Mouse (Mus musculus) testis, postnatal 10 days (tissue): ENCODE measurements around the gene Tmem167.
A peak's percentile ranks its signal among the peaks of the same experiment; 100 is the strongest.
"Not testable (repeated sequence)": the region's sequence is repeated elsewhere in the genome, so short reads cannot be mapped to it uniquely, and the experiment has no call there.

ENCODE experiments used
- DNase-seq: peaks from one replicate; pipeline ENCODE4 v3.0.0; 2021; ENCODE audit warnings: low spot score

Tmem167 gene

DNA sequence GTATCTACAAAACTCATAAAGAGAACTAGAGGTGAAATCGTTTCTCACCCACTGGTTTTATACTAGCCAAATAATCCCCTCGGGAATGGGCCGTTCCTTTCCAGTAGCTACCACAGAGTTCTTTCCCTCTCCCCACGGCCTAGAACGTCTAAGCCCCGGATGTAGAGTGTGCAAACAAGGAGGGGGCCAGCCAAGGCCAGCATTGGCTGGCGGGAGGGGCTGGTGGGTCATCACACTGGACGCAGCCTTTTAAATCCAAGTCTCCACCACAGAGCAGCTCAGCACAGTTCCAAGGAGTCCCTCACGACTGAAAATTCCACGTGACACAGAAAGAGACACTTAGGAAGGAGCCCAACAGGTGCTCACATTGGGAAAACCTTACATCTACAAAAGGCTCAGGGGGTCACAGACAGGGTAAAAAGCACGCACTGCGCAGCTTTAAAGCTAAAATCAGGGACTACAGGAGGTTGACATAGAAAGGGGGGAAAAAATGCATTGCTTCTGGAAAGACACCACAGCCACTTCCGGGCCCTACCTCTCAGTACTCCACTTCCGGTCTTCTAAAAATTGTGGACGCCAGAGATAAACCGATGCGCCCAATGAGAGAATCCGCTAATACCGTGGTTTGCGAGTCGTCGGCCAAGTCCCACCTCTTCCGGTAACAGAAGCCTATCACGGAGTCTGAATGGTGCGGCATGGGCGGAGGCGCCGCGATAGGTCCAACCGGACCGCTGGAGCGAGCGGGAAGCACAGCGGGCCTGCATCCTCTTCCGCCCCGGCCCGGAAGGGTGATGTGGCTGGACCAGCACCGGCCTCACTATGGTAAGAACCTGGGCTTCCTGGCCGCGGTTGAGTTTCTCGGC lies at the start of gene Tmem167, which contains the start of gene Xrcc4:
Tmem167 (plus strand) TSS at position 162 of the 863 bp plus-strand sequence.
Xrcc4 (minus strand) TSS at position 647 of the 863 bp plus-strand sequence.
- peak; percentile 93 for DNase-seq

GRCm38 (mm10) chr13:90039613-90040012 lies 49.3 kb upstream of the Tmem167 start:
- DNase-seq, result no peak

DNA sequence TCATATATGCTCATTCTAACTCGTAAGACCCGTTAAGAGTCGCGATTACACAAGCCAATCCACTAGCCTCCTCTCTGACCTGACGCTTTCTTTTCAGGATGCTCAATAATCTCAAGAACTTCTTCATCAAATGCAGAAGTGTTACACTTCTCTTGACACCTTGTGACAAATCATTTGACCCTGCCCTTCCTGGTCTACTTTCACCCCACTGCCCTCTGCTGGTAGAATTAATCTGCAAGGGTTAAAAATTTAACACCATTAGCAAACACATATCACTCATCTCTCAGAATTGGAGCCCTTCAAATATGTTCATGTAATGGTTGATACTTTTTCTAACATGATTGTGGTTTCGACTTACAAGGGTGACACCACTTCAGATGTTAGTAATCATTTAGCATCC lies 37.2 kb upstream of the Tmem167 start:
- DNase-seq, result no peak

DNA sequence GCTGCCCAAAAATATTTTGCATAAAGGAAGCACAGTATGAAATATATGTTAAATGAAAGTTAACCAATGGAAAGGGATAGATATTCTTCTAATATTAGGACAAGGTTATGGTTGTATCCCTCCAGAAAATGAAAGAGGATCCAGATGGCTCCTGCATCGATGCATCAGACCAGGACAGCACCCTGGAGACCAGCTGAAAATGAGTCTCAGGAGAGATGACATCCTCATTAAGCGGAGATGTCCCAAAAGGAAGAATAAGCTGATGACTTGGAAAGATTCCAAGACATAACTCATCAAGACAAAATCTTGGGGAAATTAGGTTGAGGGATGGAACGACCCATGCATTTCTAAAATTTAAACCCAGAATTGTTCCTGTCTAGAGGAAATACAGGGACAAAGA lies 36.5 kb upstream of the Tmem167 start:
- DNase-seq, result no peak

- DNase-seq, result no peak
Observed at GRCm38 (mm10) chr13:90061877-90062276, 27.0 kb upstream of the Tmem167 start.

- no peak for DNase-seq
Observed at GRCm38 (mm10) chr13:90089825-90090183, 881 bp downstream of the Tmem167 start.

DNA sequence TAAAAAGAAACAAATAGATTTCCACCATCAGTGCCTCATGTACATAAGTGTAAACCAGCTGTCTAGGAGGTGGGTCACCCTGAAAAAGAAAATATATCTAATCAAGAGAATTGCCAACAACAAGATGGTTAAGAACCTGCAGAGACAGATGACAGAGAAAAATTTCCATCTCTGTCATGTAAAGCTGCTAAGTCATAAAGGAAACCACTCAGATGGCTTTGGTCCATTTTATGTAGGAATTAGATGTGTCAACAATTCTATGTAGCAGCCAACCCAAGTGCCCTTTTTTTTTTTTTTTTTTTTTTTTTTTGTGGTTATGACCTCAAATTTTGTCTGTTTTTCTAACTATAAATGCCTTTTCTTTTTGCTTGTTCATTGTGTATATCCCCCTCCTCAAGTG lies 12.6 kb downstream of the Tmem167 start:
- no peak for DNase-seq

DNA sequence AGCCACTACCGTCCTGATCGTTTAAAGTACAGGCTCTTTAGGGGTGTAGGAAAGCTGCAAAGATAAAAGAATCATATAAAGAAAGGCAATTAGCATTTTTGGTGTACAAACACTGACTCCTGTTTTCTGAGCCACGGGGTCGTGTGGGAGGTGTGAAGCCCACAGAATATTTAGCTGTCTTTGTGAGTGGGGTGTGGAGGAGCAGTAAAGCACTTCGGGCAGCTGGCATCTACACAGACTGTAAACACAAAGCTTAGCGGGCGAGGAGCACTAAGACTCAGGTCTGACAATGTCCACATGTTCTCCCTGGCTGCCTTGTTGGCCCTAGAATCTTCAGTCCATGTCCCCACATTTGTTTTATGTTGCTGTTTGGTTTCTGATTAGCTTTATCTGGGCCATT lies 17.2 kb downstream of the Tmem167 start:
- no peak for DNase-seq

GRCm38 (mm10) chr13:90108746-90109145 lies 19.8 kb downstream of the Tmem167 start:
- DNase-seq, result not testable (repeated sequence)

DNA sequence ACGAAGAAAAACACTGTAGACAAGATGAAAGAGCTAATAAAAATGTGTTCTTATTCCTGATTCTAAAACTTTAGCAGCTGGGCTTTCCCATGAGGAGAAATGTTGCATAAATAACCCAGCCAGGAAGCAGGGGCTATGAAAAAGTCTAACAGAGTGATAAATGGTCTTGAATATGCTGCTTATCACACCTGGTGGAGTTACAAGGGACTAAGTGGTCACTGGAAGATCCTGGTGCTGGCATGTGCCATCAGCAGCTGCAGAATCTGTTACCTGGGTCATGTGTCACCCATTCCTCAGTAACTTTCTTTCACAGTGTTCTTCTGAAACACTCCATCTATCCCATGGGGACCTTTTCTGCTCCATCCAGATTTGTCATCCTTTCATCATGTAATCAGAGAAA lies 22.8 kb downstream of the Tmem167 start:
- no peak for DNase-seq

DNA sequence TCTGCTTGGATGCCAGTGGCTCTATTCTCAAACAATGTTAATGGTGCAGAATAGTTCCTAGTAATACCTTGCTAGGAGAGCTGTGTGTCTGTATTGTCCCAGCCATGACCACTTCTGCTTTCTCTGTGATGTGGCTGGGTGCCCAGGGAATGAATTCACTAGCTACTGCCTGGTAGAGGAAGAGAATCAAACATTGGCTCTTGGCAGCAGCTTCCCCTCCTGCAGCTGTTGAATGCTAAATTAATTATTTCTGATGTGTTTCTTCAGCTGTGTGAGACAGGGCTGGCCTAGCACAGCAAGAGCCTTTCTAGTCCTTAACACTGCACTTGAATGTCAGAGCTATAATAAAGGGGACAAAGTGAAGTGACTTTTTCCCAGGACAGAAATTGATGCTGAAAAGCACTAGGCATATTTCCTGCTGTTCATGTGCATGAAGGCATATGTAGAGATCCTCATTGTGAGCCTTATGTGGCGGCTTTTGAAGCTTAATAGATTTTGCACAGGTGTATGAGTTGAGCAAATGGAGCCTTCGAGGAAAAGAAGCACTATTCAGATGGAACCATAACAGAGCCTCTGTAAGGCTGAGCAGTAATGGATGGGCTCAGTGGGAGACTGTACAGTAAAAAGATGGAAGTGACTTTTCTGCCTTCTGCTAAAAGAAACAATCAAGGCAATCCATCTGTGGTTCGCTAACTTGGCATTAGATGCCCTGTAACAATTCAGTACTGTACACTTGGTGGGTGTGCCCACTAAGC lies 47.4 kb downstream of the Tmem167 start:
- no peak for DNase-seq

GRCm38 (mm10) chr13:90141681-90142080 lies 52.8 kb downstream of the Tmem167 start:
- no peak for DNase-seq

GRCm38 (mm10) chr13:90143245-90143644 lies 54.3 kb downstream of the Tmem167 start:
- DNase-seq, result no peak

GRCm38 (mm10) chr13:90151881-90152280 lies 63.0 kb downstream of the Tmem167 start:
- no peak for DNase-seq

DNA sequence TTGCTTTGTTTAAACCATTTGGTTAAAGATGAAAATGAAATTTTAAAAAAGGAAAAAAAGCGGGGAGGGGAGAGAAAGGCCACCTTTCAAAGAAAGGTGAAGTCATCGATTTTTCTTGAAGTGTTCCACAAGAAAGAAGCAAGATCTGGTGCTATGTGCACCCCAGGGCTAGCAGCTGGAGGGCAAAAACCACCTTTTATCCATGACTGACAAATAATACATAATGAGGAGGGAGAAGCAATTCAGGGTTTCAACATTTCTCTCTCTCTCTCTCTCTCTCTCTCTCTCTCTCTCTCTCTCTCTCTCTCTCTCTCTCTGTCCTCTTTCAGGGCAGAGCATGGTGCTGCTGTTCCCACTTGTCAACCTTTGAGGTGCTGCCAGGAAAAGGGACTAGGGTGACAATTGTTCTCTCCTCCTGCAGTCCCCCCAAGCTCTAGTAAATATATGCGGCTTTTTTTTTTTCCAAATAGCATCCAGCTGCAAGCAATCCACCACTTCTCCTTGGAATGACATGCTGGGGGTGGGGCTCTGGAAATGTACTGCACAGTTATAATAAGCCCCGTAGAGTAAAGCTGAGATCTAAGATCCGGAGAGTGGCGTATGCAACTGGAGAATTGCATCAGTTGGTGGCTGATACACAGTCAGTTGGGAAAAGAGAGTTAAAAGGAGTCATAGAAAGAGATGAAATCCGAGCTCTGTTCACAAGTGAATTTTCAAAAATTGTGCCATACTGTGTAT lies 63.8 kb downstream of the Tmem167 start:
- DNase-seq, result no peak

GRCm38 (mm10) chr13:90164147-90164546 lies 75.2 kb downstream of the Tmem167 start:
- DNase-seq, result no peak

- DNase-seq, result no peak
Observed at GRCm38 (mm10) chr13:90167044-90167443, 78.1 kb downstream of the Tmem167 start.

DNA sequence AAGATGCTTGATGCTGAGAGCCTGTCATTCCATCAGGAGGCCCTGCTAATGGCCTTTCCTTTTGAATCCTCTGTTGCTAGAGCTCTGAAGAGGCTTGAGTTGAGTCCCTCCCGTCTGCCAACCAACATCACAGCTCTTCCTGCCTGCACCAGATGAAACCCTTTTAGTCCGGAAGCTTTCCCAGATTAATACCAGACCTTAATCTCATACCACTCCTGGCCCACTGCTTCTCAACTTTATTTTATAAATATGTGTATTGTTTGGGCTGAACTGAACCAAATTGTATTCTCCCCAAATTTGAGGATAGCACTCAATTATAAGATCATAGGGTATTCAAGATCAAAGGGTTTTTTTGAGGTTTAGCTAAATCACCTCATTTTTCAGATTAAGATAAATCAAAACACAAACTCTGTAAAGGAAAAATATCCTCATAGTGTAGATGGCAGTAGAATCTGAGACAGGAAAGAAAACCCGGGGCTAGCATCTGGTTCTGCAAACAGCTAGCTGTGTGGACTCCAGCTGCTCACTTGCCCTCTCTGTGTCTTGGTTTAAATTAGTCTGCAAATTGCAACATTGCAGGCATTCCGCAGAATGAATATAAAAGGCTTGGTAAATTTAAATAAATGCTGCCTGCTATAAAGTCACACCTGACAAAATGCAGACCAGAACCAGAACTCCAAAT lies 81.3 kb downstream of the Tmem167 start:
- DNase-seq, result no peak

- no peak for DNase-seq
Observed at GRCm38 (mm10) chr13:90170782-90171179, 81.9 kb downstream of the Tmem167 start.

- DNase-seq, result no peak
Observed at GRCm38 (mm10) chr13:90171390-90171789, 82.5 kb downstream of the Tmem167 start.

- DNase-seq, result no peak
Observed at GRCm38 (mm10) chr13:90175662-90176061, 86.7 kb downstream of the Tmem167 start.

GRCm38 (mm10) chr13:90182262-90182661 lies 93.3 kb downstream of the Tmem167 start:
- no peak for DNase-seq
